Mouse (Mus musculus) spleen, adult 2 months (tissue): Measurements from ENCODE around the gene Tmie.

Experiments used
- CTCF ChIP-seq: fragments of 200-500 bp; IDR thresholded peaks from 2 replicates; pipeline ENCODE4 v1.5.1; 2011; ENCODE audit warnings: mild to moderate bottlenecking, inconsistent platforms; ENCODE audit not compliant: insufficient read depth, insufficient read length, insufficient replicate concordance; ENCODE audit errors: extremely low read depth
- POLR2A ChIP-seq: fragments of 200-500 bp; IDR thresholded peaks from 2 replicates; pipeline ENCODE4 v1.6.1; 2011; ENCODE audit warnings: low read depth, low read length, inconsistent platforms

DNA sequence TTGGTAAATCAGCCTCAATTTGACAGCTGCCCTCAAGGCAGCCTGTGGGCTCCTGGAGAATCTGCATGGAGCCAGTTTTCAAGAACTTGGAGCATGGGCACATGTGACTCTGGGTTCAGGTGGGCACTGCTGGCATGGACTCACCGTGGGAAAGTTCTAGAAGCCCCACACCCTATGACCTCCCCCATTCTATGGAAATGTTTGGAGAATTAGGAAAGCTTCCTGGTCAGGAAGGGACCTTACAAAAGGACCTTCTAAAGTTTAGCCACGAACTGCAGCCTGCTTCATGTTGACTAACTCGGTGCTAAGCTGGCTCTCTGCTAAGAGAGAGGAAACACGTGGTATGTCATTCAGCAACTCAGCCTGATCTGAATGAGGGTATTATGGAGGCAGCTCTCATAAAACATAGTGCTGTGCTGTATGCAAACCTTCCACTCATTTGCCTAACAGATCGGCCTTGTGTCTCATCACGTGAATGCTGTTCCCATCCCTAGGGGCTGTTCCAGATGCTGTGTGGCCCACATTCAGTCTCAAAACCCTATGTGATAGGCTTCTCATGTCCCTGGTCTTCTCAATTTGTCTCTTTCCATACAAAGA is 29.6 kb upstream of the Tmie start:
- TF ChIP-seq CTCF (no peak), POLR2A (no peak)
